Mouse (Mus musculus) thymus, adult 18-20 months (tissue): ENCODE measurements at regions not wholly inside any gene's neighbourhood (a gene's known extent, or its start where the extent isn't known, plus 50 kb on each side); places are given as distances from the start of the nearest gene placed in this dataset.

Experiments
- DNase-seq, 2 experiments: peaks; one replicate each; pipeline ENCODE4 v3.0.0; 2022; ENCODE audit warnings: mixed read lengths in 2 of 2

- no peak for DNase-seq
These were observed 684.9 kb upstream of the Adgrl4 start for GRCm38 (mm10) chr3:150752787-150753186.

- no peak for DNase-seq
These were observed 677.8 kb upstream of the Adgrl4 start for GRCm38 (mm10) chr3:150759854-150760253.

- DNase-seq: no peak
These were observed 653.1 kb upstream of the Adgrl4 start for GRCm38 (mm10) chr3:150784576-150784975.

GRCm38 (mm10) chr3:150817807-150818206 lies 619.9 kb upstream of the Adgrl4 start:
- DNase-seq: no peak

- no peak for DNase-seq
These were observed 618.3 kb upstream of the Adgrl4 start for GRCm38 (mm10) chr3:150819369-150819768.

- no peak for DNase-seq
These were observed 617.6 kb upstream of the Adgrl4 start for GRCm38 (mm10) chr3:150820039-150820438.

- DNase-seq: no peak
These were observed 591.7 kb upstream of the Adgrl4 start for GRCm38 (mm10) chr3:150846029-150846428.

- no peak for DNase-seq
These were observed 585.6 kb upstream of the Adgrl4 start for GRCm38 (mm10) chr3:150852107-150852506.

GRCm38 (mm10) chr3:150896668-150897067 lies 541.0 kb upstream of the Adgrl4 start:
- no peak for DNase-seq

- DNase-seq: no peak
These were observed 527.6 kb upstream of the Adgrl4 start for GRCm38 (mm10) chr3:150910091-150910490.

- no peak for DNase-seq
These were observed 482.8 kb upstream of the Adgrl4 start for GRCm38 (mm10) chr3:150954897-150955296.

GRCm38 (mm10) chr3:150999652-151000051 lies 438.0 kb upstream of the Adgrl4 start:
- DNase-seq: no peak

GRCm38 (mm10) chr3:151000217-151000616 lies 437.5 kb upstream of the Adgrl4 start:
- DNase-seq: no peak

- DNase-seq: no peak
These were observed 435.7 kb upstream of the Adgrl4 start for GRCm38 (mm10) chr3:151001881-151002412.

- DNase-seq: no peak
These were observed 434.2 kb upstream of the Adgrl4 start for GRCm38 (mm10) chr3:151003524-151003923.

- DNase-seq: no peak
These were observed 433.7 kb upstream of the Adgrl4 start for GRCm38 (mm10) chr3:151003990-151004389.

- DNase-seq: no peak
These were observed 417.7 kb upstream of the Adgrl4 start for GRCm38 (mm10) chr3:151020014-151020413.

GRCm38 (mm10) chr3:151057491-151057890 lies 380.2 kb upstream of the Adgrl4 start:
- no peak for DNase-seq

- DNase-seq: no peak
These were observed 365.4 kb upstream of the Adgrl4 start for GRCm38 (mm10) chr3:151072322-151072721.

GRCm38 (mm10) chr3:151116831-151117230 lies 320.9 kb upstream of the Adgrl4 start:
- no peak for DNase-seq

- DNase-seq: no peak
These were observed 320.1 kb upstream of the Adgrl4 start for GRCm38 (mm10) chr3:151117583-151118041.

GRCm38 (mm10) chr3:151124131-151124530 lies 313.6 kb upstream of the Adgrl4 start:
- no peak for DNase-seq

- DNase-seq: no peak
These were observed 290.8 kb upstream of the Adgrl4 start for GRCm38 (mm10) chr3:151146889-151147288.

- no peak for DNase-seq
These were observed 284.3 kb upstream of the Adgrl4 start for GRCm38 (mm10) chr3:151153340-151153739.

- no peak for DNase-seq
These were observed 277.2 kb upstream of the Adgrl4 start for GRCm38 (mm10) chr3:151160516-151160915.
